Mouse (Mus musculus): ENCODE results near the gene Prph2.

GRCm38 (mm10) chr17:46885218-46885909 is 24.9 kb upstream of the Prph2 start:
- TF ChIP-seq CTCF (IDR thresholded peaks at IDR 0.05; ENCODE audit: low read depth, low read length) (no peak), POLR2A (IDR thresholded peaks at IDR 0.05; ENCODE audit: borderline replicate concordance, low read depth, low read length) (no peak)

Measured in bone marrow macrophage, adult 2 months (primary cell).